Mouse (Mus musculus) liver, embryonic 12.5 days (tissue): ENCODE measurements around the gene Ube2dnl2. TPM values are rescaled to one million over a fixed set of nuclear protein-coding genes. Genes with fewer than 3 reads are reported as not detected.

Source experiments
- ATAC-seq: fragments of 200-750 bp; cut with Nextera tagmentation; 2 replicates; pipeline ENCODE4 v1.8.0; 2017; ENCODE audit warnings: moderate number of reproducible peaks, mild to moderate bottlenecking, moderate library complexity
- H3K27ac ChIP-seq: fragments of 300-500 bp; sonication (generic); 2 replicates; pipeline ENCODE4 v1.5.1; 2016; ENCODE audit warnings: mild to moderate bottlenecking
- H3K27me3 ChIP-seq: fragments of 300-500 bp; sonication (generic); replicated peaks from 2 replicates; pipeline ENCODE4 v1.6.1; 2016; ENCODE audit warnings: mild to moderate bottlenecking, moderate library complexity
- H3K36me3 ChIP-seq: fragments of 300-500 bp; sonication (generic); 2 replicates; pipeline ENCODE4 v1.6.1; 2016; ENCODE audit warnings: mild to moderate bottlenecking, moderate library complexity
- H3K4me1 ChIP-seq: fragments of 300-500 bp; sonication (generic); 2 replicates; pipeline ENCODE4 v1.6.1; 2016
- H3K4me2 ChIP-seq: fragments of 300-500 bp; sonication (generic); 2 replicates; pipeline ENCODE4 v1.6.1; 2016; ENCODE audit warnings: mild to moderate bottlenecking, moderate library complexity
- H3K4me3 ChIP-seq: fragments of 300-500 bp; sonication (generic); 2 replicates; pipeline ENCODE4 v1.5.1; 2016; ENCODE audit warnings: mild to moderate bottlenecking, moderate library complexity
- H3K9ac ChIP-seq: fragments of 300-500 bp; sonication (generic); 2 replicates; pipeline ENCODE4 v1.6.1; 2016; ENCODE audit warnings: mild to moderate bottlenecking, moderate library complexity
- H3K9me3 ChIP-seq: fragments of 300-500 bp; sonication (generic); replicated peaks from 2 replicates; pipeline ENCODE4 v1.6.1; 2016; ENCODE audit warnings: mild to moderate bottlenecking, moderate library complexity
- WGBS: fragments of 180-500 bp; shearing (Covaris S2); methylation state at CpG from one replicate; pipeline ENCODE4 v1.1.7; 2016; ENCODE audit not compliant: insufficient replicate concordance; 5-methylcytosine and 5-hydroxymethylcytosine counted together
- polyA plus RNA-seq: library from polyadenylated mRNA; unstranded; fragments of >200 nt; fragmentation: Nextera tagmentation; extraction: Ambion mirVana; gene quantifications from 2 replicates; pipeline ENCODE4 v1.2.1, GENCODE M21; 2016

Gene Ube2dnl2
- polyA plus RNA-seq, result not detected in 2 replicates

DNA sequence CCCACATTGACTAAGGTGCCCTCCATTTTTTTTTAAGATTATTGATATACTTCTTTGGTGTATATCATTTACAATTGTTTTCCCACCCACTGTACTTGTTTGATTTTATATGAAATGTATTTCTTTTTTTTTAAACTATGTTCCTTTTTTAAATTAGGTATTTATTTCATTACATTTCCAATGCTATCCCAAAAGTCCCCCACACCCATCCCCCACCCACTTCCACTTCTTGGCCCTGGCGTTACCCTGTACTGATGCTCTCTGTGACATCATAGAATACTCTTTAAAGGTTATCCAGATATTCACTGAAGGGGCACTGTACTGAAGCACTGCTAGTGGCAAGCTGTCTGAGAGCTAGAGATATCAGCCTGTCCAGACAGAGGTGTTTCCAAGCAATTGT is at the start of gene Ube2dnl2:
TSS of gene Ube2dnl2 (plus strand) at position 301 of the 400 bp plus-strand sequence.
- Histone ChIP-seq H3K27me3 (no peaks in the 10 kb centered on the region), H3K4me1 (no peaks in the 10 kb centered on the region), H3K27ac (no peak within 1 kb of the TSS), H3K36me3 (no peaks in the 10 kb centered on the region), H3K4me3 (no peak within 1 kb of the TSS), H3K9ac (no peak within 1 kb of the TSS), H3K9me3 (no peaks in the 10 kb centered on the region), H3K4me2 (no peak within 1 kb of the TSS)
- 67% methylated on average over 1 of the region's 1 CpGs for WGBS
- ATAC-seq, result no peak

DNA sequence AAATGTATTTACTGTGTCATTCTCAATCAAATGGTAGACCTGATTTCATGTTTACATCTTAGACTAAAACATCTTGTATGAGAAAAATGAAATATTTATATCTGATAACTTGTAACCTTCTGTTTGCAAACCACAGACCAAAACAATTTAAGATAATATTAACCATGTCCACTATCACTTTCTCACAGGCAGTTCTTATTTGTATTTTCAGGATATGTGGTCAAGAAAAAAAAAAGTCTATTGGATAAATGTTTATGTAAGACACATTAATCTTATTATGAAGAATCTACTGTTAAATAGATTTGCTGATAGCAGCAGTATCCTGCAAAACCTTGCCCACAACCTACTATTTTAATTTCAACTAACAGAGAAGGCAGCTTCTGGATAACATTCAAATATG is 11.9 kb upstream of the Ube2dnl2 start:
- H3K27ac ChIP-seq, result no peak overlapping the region
- no peak for ATAC-seq
- no peaks in the 10 kb centered on the region for H3K4me1 ChIP-seq
- no peaks in the 10 kb centered on the region for H3K9me3 ChIP-seq
- no peaks in the 10 kb centered on the region for H3K36me3 ChIP-seq
- no peak overlapping the region for H3K9ac ChIP-seq
- no peak overlapping the region for H3K4me2 ChIP-seq
- no peaks in the 10 kb centered on the region for H3K27me3 ChIP-seq
- H3K4me3 ChIP-seq, result no peak overlapping the region

DNA sequence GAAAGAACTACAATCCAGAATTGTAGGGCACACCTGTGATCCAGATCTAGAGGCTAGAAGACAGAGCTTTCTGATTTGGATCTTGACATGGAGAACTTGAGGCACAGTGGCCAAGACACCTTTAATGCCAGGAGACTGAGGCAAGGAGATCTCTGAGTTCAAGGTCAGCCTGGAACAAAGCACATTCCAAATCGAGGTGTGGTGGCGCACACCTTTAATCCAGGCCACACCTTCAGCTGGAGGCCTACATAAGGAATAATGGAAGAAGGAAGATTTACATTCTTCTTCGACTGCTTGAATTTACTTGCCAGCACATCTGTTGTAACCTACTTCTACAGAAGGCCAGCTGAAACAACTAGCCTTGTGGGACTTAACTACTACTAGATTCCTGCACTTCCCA is 9.9 kb upstream of the Ube2dnl2 start:
- 77% methylated on average over 3 of the region's 3 CpGs for WGBS

DNA sequence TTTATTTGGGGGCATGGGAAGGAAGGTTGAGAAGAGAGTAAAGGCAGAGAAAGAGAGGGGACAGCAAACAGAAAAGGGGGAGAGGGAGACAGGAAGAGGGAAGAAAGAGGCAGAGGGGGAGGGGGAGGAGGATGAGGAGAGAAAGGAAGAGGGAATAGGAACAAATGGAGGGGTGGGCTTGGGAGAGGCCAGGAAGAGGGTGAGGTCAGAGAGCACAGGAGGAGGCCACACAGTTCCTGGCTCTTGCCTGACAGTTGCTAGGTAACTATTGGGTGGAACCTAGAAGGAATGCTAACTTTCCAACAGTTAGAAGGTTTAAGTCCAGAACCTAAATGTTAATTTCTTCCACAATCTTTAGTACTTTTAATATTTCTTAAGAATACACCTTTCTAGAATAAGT is 4.0 kb upstream of the Ube2dnl2 start:
- Histone ChIP-seq H3K9ac (no peak overlapping the region), H3K4me3 (no peak overlapping the region), H3K27me3 (no peaks in the 10 kb centered on the region), H3K27ac (no peak overlapping the region), H3K36me3 (no peaks in the 10 kb centered on the region), H3K4me2 (no peak overlapping the region), H3K4me1 (no peaks in the 10 kb centered on the region), H3K9me3 (no peaks in the 10 kb centered on the region)
- no peak for ATAC-seq

More for the DNA sequence above, 9.9 kb upstream of the Ube2dnl2 start:
- no peak overlapping the region for H3K4me2 ChIP-seq
- no peak overlapping the region for H3K4me3 ChIP-seq
- no peaks in the 10 kb centered on the region for H3K9me3 ChIP-seq
- H3K4me1 ChIP-seq, result no peaks in the 10 kb centered on the region
- H3K27ac ChIP-seq, result no peak overlapping the region
- H3K36me3 ChIP-seq, result no peaks in the 10 kb centered on the region
- no peak overlapping the region for H3K9ac ChIP-seq
- no peaks in the 10 kb centered on the region for H3K27me3 ChIP-seq
- no peak for ATAC-seq

DNA sequence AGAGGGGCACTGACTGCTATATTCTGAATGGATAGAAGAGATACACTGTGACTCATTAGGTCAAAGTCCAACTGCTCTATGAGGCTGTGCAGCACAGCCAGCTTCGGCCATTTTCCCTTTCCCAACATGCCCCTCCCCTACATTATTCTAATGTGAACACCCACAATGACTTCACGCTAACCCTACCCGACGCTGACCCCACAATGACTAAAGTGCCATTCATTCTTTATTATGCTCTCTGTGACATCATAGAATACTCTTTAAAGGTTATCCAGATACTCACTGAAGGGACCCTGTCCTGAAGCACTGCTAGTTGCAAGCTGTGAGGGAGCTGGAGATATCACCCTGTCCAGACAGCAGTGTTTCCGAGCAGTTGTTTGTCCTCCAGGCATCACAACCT is 2.7 kb upstream of the Ube2dnl2 start, which contains the start of gene Ube2dnl1:
TSS of gene Ube2dnl1 (plus strand) at position 301 of the 400 bp plus-strand sequence.
- Histone ChIP-seq H3K4me1 (no peaks in the 10 kb centered on the region), H3K4me3 (no peak within 1 kb of the TSS), H3K9ac (no peak within 1 kb of the TSS), H3K4me2 (no peak within 1 kb of the TSS), H3K27me3 (no peaks in the 10 kb centered on the region), H3K27ac (no peak within 1 kb of the TSS), H3K36me3 (no peaks in the 10 kb centered on the region), H3K9me3 (no peaks in the 10 kb centered on the region)
- WGBS, result 74% methylated on average over 5 of the region's 5 CpGs
- no peak for ATAC-seq

DNA sequence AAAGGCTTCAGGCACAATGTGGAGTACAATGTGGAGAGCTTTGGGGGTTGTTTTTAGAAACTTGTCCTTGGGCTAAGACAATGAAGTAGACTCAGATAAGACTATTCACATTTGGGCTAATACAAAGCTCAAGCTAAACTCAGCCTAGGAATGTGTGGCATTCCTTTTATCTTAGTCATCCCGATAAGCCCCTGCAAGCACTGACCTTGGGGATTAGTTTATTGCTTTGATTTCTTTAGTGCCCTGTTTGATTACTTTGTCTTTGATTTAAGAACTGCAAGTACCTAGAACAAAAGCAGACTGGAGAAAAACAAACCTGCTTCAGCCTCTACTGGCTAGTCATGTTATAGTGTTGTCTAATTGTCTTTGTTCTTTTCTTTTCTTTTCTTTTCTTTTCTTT is 47.7 kb downstream of the Ube2dnl2 start:
- Histone ChIP-seq H3K4me3 (no peak overlapping the region), H3K27ac (no peak overlapping the region), H3K4me1 (no peaks in the 10 kb centered on the region), H3K9me3 (no peaks in the 10 kb centered on the region), H3K9ac (no peak overlapping the region), H3K4me2 (no peak overlapping the region), H3K27me3 (no peaks in the 10 kb centered on the region), H3K36me3 (no peaks in the 10 kb centered on the region)
- WGBS, result 43% methylated on average over 1 of the region's 1 CpGs
- no peak for ATAC-seq

Other genes starting within 250 kb of the Ube2dnl2 start
- gene Ube2dnl1, start 2.6 kb upstream of the Ube2dnl2 start, polyA plus RNA-seq, result not detected in 2 replicates